Mouse (Mus musculus): ENCODE measurements around the gene Erp44.

DNA sequence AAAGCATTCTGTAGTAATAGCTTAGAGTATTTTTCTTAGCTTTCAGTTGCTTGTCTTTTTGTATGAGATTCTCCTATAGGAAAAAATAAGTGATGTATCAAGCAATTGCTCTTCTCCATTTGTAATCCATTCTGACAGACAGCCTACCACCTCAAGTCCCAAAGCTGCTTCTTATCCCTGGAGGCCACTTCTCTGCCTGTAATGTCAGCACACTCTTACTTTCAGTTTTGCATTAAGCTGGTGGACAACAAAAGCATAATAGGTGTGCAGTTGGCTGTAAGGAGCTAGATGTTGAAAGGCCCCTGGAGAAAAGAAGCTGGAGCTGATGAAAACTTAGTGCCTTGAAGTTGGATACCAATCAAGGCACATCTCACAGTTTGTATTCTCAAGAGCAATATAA, 26.1 kb downstream of the Erp44 start:
- TF ChIP-seq EP300 (IDR thresholded peaks at IDR 0.05; ENCODE audit: low read depth): no peak
- no peak for TF ChIP-seq CTCF (IDR thresholded peaks at IDR 0.05; ENCODE audit: low read depth)

Measured in liver, postnatal 0 days (tissue).